Mouse (Mus musculus) MEL (cell line): ENCODE results near the gene Eef1akmt3.

Experiments
- CTCF ChIP-seq, 3 experiments: IDR thresholded peaks in 2 of 3; conservative IDR thresholded peaks in 1 of 3; 2 replicates each; pipeline ENCODE4 v1.5.1; 2011 to 2012; ENCODE audit warnings: low read length in 3 of 3, low read depth in 2 of 3, mild to moderate bottlenecking in 2 of 3, improper control_type of control experiment in 1 of 3, inconsistent platforms in 1 of 3, mixed read lengths in 1 of 3, moderate library complexity in 1 of 3; ENCODE audit not compliant: control insufficient read depth in 1 of 3, insufficient read depth in 1 of 3, poor library complexity in 1 of 3, severe bottlenecking in 1 of 3
- EP300 ChIP-seq, 2 experiments: IDR thresholded peaks; 2 replicates each; pipeline ENCODE4 v1.6.1; 2011; ENCODE audit warnings: improper control_type of control experiment in 2 of 2, low read length in 2 of 2, low read depth in 1 of 2, mild to moderate bottlenecking in 1 of 2
- GATA1 ChIP-seq: IDR thresholded peaks from 2 replicates; pipeline ENCODE4 v1.6.1; 2011; ENCODE audit warnings: low read depth, low read length, improper control_type of control experiment
- JUND ChIP-seq: IDR thresholded peaks from 2 replicates; pipeline ENCODE4 v1.6.1; 2011; ENCODE audit warnings: low read depth, mild to moderate bottlenecking, improper control_type of control experiment, low read length
- MYB ChIP-seq: IDR thresholded peaks from 2 replicates; pipeline ENCODE4 v1.6.1; 2011; ENCODE audit warnings: mild to moderate bottlenecking, low read depth, low read length, improper control_type of control experiment
- NELFE ChIP-seq: IDR thresholded peaks from 2 replicates; pipeline ENCODE4 v1.6.1; 2011; ENCODE audit warnings: low read depth, low read length, improper control_type of control experiment
- POLR2A ChIP-seq, 2 experiments: IDR thresholded peaks; 2 replicates each; pipeline ENCODE4 v1.6.1; 2011 to 2012; ENCODE audit warnings: low read length in 2 of 2, mild to moderate bottlenecking in 2 of 2, control low read depth in 1 of 2, improper control_type of control experiment in 1 of 2, low read depth in 1 of 2, moderate library complexity in 1 of 2; ENCODE audit not compliant: control insufficient read depth in 1 of 2, insufficient read depth in 1 of 2, poor library complexity in 1 of 2
- RCOR1 ChIP-seq: IDR thresholded peaks from 2 replicates; pipeline ENCODE4 v1.6.1; 2012; ENCODE audit warnings: low read depth, mild to moderate bottlenecking, inconsistent platforms, low read length, improper control_type of control experiment
- TAL1 ChIP-seq: IDR thresholded peaks from 2 replicates; pipeline ENCODE4 v1.6.1; 2012; ENCODE audit warnings: mild to moderate bottlenecking, inconsistent platforms, low read length, moderate library complexity, mixed read lengths
- TCF12 ChIP-seq: IDR thresholded peaks from 2 replicates; pipeline ENCODE4 v1.6.1; 2014; ENCODE audit warnings: low read depth, mild to moderate bottlenecking, inconsistent platforms, low read length, improper control_type of control experiment, moderate library complexity

- no peak for TF ChIP-seq CTCF (IDR thresholded peaks at IDR 0.05 in 2 of 3, conservative IDR thresholded peaks at IDR 0.05 in 1 of 3; ENCODE audit: control insufficient read depth in 1 of 3, insufficient read depth in 1 of 3, low read depth in 2 of 3, low read length in 3 of 3, poor library complexity in 1 of 3, severe bottlenecking in 1 of 3)
- TF ChIP-seq POLR2A (IDR thresholded peaks at IDR 0.05; ENCODE audit: control insufficient read depth in 1 of 2, insufficient read depth in 1 of 2, low read depth in 1 of 2, low read length in 2 of 2, poor library complexity in 1 of 2), result no peak
- TF ChIP-seq JUND, result no peak
- no peak for TF ChIP-seq RCOR1
- no peak for TF ChIP-seq EP300 (IDR thresholded peaks at IDR 0.05; ENCODE audit: low read depth in 1 of 2, low read length in 2 of 2)
- TF ChIP-seq TAL1, result no peak
- TF ChIP-seq MYB, result no peak
- TF ChIP-seq GATA1, result no peak
- TF ChIP-seq NELFE, result no peak
- no peak for TF ChIP-seq TCF12
Observed at GRCm38 (mm10) chr10:127078677-127079575, 37.6 kb upstream of the Eef1akmt3 start.
